26 mouse cellular contexts compared by ENCODE assay signal in the genomic region with DNA sequence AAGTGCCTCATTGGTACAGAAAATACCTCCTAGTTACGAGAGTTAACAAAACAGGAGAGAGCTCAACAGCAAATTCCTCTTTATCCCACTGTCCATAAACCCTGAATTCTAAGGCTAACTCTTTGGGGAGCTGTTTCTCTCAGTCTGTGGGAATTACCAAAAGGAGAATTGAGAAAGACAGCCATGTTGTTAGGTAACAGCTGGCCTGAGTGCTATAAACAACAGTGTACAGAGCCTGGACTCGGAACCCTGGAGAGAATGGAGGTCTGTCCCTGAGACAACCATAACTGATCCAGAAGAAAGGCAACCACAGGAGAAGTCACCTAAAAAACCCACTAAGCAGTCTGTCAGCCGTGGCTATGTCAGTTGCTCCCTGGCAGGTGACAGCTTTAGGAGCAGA. TPM values are rescaled to one million over a fixed set of nuclear protein-coding genes. Genes with fewer than 3 reads are reported as not detected.
"Had no signal": no experiment of that assay in that cellular context is flagged by ENCODE, and none has a peak within 500 bp of the region (broad histone marks: within the 10 kb centered on the region; RNA-seq: fewer than 3 reads in every experiment).

No protein-coding gene starts in this region.

- H3K4me2 ChIP-seq: lung, embryonic 15.5 days; midbrain, embryonic 12.5 days; neural tube, embryonic 12.5 days; stomach, embryonic 15.5 days had no signal

- ATAC-seq: lung, postnatal 0 days had no signal

- H3K9ac ChIP-seq: liver, embryonic 14.5 days; lung, embryonic 15.5 days; midbrain, embryonic 12.5 days; neural tube, embryonic 12.5 days; stomach, embryonic 15.5 days had no signal

- H3K4me3 ChIP-seq: lung, embryonic 15.5 days; midbrain, embryonic 10.5 days; midbrain, embryonic 12.5 days; neural tube, embryonic 12.5 days; stomach, embryonic 15.5 days had no signal

- H3K36me3 ChIP-seq: lung, embryonic 15.5 days; midbrain, embryonic 10.5 days; midbrain, embryonic 12.5 days; neural tube, embryonic 12.5 days; stomach, embryonic 15.5 days had no signal

- DNase-seq: lung, adult 2 months; lung, postnatal 14 days; midbrain, embryonic 14.5 days; right cerebral cortex, postnatal 14 days; thymus, adult 2 months; thymus, postnatal 25 days; thymus, postnatal 4 days had no signal

- H3K27me3 ChIP-seq: lung, embryonic 15.5 days; midbrain, embryonic 12.5 days; neural tube, embryonic 12.5 days; stomach, embryonic 15.5 days had no signal

- H3K27ac ChIP-seq: liver, embryonic 14.5 days; lung, embryonic 15.5 days; macrophage; midbrain, embryonic 12.5 days; neural tube, embryonic 12.5 days; stomach, embryonic 15.5 days; stomach, postnatal 0 days had no signal

- H3K9me3 ChIP-seq: lung, embryonic 15.5 days; midbrain, embryonic 10.5 days; midbrain, embryonic 12.5 days; neural tube, embryonic 12.5 days; stomach, embryonic 15.5 days had no signal

RNA-seq across cellular contexts. Expression of gene Olfr412, which starts 50.6 kb away (rescaled TPM):
- total RNA-seq: megakaryocyte progenitor cell, adult 5-6 weeks; megakaryocyte-erythroid progenitor cell, adult 5-6 weeks; midbrain, postnatal 0 days; monocyte, adult 5-6 weeks; neutrophil, adult 5-6 weeks had no signal
- polyA plus RNA-seq: liver, embryonic 14.5 days; liver, embryonic 16.5 days; lung, adult 2 months; lung, embryonic 15.5 days; lung, postnatal 0 days; macrophage; midbrain, embryonic 10.5 days; midbrain, embryonic 12.5 days; midbrain, embryonic 14.5 days; midbrain, postnatal 0 days; neural tube, embryonic 12.5 days; neural tube, embryonic 14.5 days; spleen, adult 2 months; stomach, embryonic 15.5 days; stomach, postnatal 0 days; testis, adult 2 months; thymus, adult 2 months; urinary bladder, adult 2 months had no signal
